Mouse (Mus musculus) embryonic facial prominence, embryonic 10.5 days (tissue): ENCODE measurements around the gene Olfr576. TPM values are rescaled to one million over a fixed set of nuclear protein-coding genes. Genes with fewer than 3 reads are reported as not detected.

Source experiments
- DNase-seq: peaks from one replicate; pipeline ENCODE4 v3.0.0-alpha.2; 2017; ENCODE audit warnings: low spot score
- H3K27ac ChIP-seq: fragments of 300-500 bp; sonication (generic); replicated peaks from 2 replicates; pipeline ENCODE4 v1.5.1; 2016; ENCODE audit warnings: mild to moderate bottlenecking
- H3K27me3 ChIP-seq: fragments of 300-500 bp; sonication (generic); replicated peaks from 2 replicates; pipeline ENCODE4 v1.6.1; 2016; ENCODE audit warnings: low read depth, mild to moderate bottlenecking; ENCODE audit not compliant: poor library complexity, severe bottlenecking
- H3K36me3 ChIP-seq: fragments of 300-500 bp; sonication (generic); replicated peaks from 2 replicates; pipeline ENCODE4 v1.6.1; 2016; ENCODE audit warnings: mild to moderate bottlenecking, moderate library complexity
- H3K4me1 ChIP-seq: fragments of 300-500 bp; sonication (generic); 2 replicates; pipeline ENCODE4 v1.6.1; 2016
- H3K4me3 ChIP-seq: fragments of 300-500 bp; sonication (generic); 2 replicates; pipeline ENCODE4 v1.5.1; 2016; ENCODE audit warnings: mild to moderate bottlenecking, moderate library complexity
- H3K9me3 ChIP-seq: fragments of 300-500 bp; sonication (generic); 2 replicates; pipeline ENCODE4 v1.6.1; 2016; ENCODE audit warnings: mild to moderate bottlenecking
- WGBS: fragments of 180-500 bp; shearing (Covaris S2); methylation state at CpG from one replicate; pipeline ENCODE4 v1.1.7; 2016; 5-methylcytosine and 5-hydroxymethylcytosine counted together
- polyA plus RNA-seq: library from polyadenylated mRNA; unstranded; fragments of >200 nt; fragmentation: Nextera tagmentation; extraction: Ambion mirVana; gene quantifications from 2 replicates; pipeline ENCODE4 v1.2.1, GENCODE M21; 2016

The Olfr576 gene
- polyA plus RNA-seq, 1 experiment from 2014 or later: not detected

GRCm38 (mm10) chr7:102974399-102974798 is 11.9 kb downstream of the Olfr576 start:
- H3K27ac ChIP-seq: no peak overlapping the region
- H3K9me3 ChIP-seq: no peaks in the 10 kb centered on the region
- no peaks in the 10 kb centered on the region for H3K27me3 ChIP-seq
- DNase-seq: no peak
- no peak overlapping the region for H3K4me3 ChIP-seq
- 50% methylated on average over 1 of the region's 1 CpGs for WGBS
- H3K4me1 ChIP-seq: no peaks in the 10 kb centered on the region
- H3K36me3 ChIP-seq: no peaks in the 10 kb centered on the region

- 0 out of 2 replicates have a peak, but pooled peaks cover 2% of the 10 kb centered on the region for H3K9me3 ChIP-seq
- H3K4me3 ChIP-seq: no peak within 1 kb of the TSS
- H3K27ac ChIP-seq: no peak within 1 kb of the TSS
- 86% methylated on average over 2 of the region's 2 CpGs for WGBS
- H3K36me3 ChIP-seq: no peaks in the 10 kb centered on the region
- DNase-seq: no peak
- H3K27me3 ChIP-seq: no peaks in the 10 kb centered on the region
- H3K4me1 ChIP-seq: no peaks in the 10 kb centered on the region
Measured at GRCm38 (mm10) chr7:102975843-102976242, 13.4 kb downstream of the Olfr576 start, which contains the start of gene Olfr577. Gene Olfr577, minus strand, starts transcription at chr7:102975943.

- 75% methylated on average over 3 of the region's 3 CpGs for WGBS
- Histone ChIP-seq H3K4me1 (no peaks in the 10 kb centered on the region), H3K36me3 (no peaks in the 10 kb centered on the region), H3K9me3 (no peaks in the 10 kb centered on the region), H3K27ac (no peak within 1 kb of the TSS), H3K27me3 (no peaks in the 10 kb centered on the region), H3K4me3 (no peak within 1 kb of the TSS)
- DNase-seq: no peak
Measured at GRCm38 (mm10) chr7:102989224-102989623, 26.8 kb downstream of the Olfr576 start, which contains the start of gene Olfr578. Gene Olfr578, minus strand, starts transcription at chr7:102989324.

Other genes starting within 250 kb of the Olfr576 start
- not detected in 2 replicates for gene Olfr33, start 243.6 kb upstream of the Olfr576 start, polyA plus RNA-seq
- not detected in 2 replicates for gene Olfr559, start 235.2 kb upstream of the Olfr576 start, polyA plus RNA-seq
- gene Olfr560, start 203.3 kb upstream of the Olfr576 start, polyA plus RNA-seq: not detected in 2 replicates
- gene Olfr78, start 203.2 kb upstream of the Olfr576 start, polyA plus RNA-seq: not detected in 2 replicates
- gene Olfr561, start 191.4 kb upstream of the Olfr576 start, polyA plus RNA-seq: not detected in 2 replicates
- gene Olfr564, start 159.2 kb upstream of the Olfr576 start, polyA plus RNA-seq: not detected in 2 replicates
- gene Olfr566, start 103.9 kb upstream of the Olfr576 start, polyA plus RNA-seq: not detected in 2 replicates
- not detected in 2 replicates for gene Olfr568, start 85.5 kb upstream of the Olfr576 start, polyA plus RNA-seq
- not detected in 2 replicates for gene Olfr569, start 71.8 kb upstream of the Olfr576 start, polyA plus RNA-seq
- gene Olfr570, start 68.1 kb upstream of the Olfr576 start, polyA plus RNA-seq: not detected in 2 replicates
- 0.07 TPM in 1 of 2 replicates, not detected in the other for gene Olfr571, start 45.1 kb upstream of the Olfr576 start, polyA plus RNA-seq
- not detected in 2 replicates for gene Olfr572, start 38.3 kb upstream of the Olfr576 start, polyA plus RNA-seq
- gene Olfr573-ps1, start 20.1 kb upstream of the Olfr576 start, polyA plus RNA-seq: not detected in 2 replicates
- gene Olfr574, start 14.2 kb upstream of the Olfr576 start, polyA plus RNA-seq: not detected in 2 replicates
- not detected in 2 replicates for gene Olfr575, start 3.9 kb upstream of the Olfr576 start, polyA plus RNA-seq
- not detected in 2 replicates for gene Olfr577, start 13.3 kb downstream of the Olfr576 start, polyA plus RNA-seq
- gene Olfr578, start 26.7 kb downstream of the Olfr576 start, polyA plus RNA-seq: not detected in 2 replicates
- not detected in 2 replicates for gene Olfr582, start 75.4 kb downstream of the Olfr576 start, polyA plus RNA-seq
- not detected in 2 replicates for gene Olfr583, start 88.6 kb downstream of the Olfr576 start, polyA plus RNA-seq
- gene Olfr584, start 119.2 kb downstream of the Olfr576 start, polyA plus RNA-seq: not detected in 2 replicates
- gene Olfr585, start 135.1 kb downstream of the Olfr576 start, polyA plus RNA-seq: not detected in 2 replicates
- not detected in 2 replicates for gene Olfr586, start 163.0 kb downstream of the Olfr576 start, polyA plus RNA-seq
- not detected in 2 replicates for gene Olfr588-ps1, start 178.2 kb downstream of the Olfr576 start, polyA plus RNA-seq
- not detected in 2 replicates for gene Olfr589, start 193.7 kb downstream of the Olfr576 start, polyA plus RNA-seq
- gene Olfr591, start 215.7 kb downstream of the Olfr576 start, polyA plus RNA-seq: not detected in 2 replicates
- not detected in 2 replicates for gene Olfr592, start 222.1 kb downstream of the Olfr576 start, polyA plus RNA-seq
- gene Olfr593, start 249.2 kb downstream of the Olfr576 start, polyA plus RNA-seq: not detected in 2 replicates